Mouse (Mus musculus) gastrocnemius, postnatal 10 days (tissue): ENCODE measurements around the gene Vat1. TPM values are rescaled to one million over a fixed set of nuclear protein-coding genes. Genes with fewer than 3 reads are reported as not detected.
"Not testable (repeated sequence)": the region's sequence is repeated elsewhere in the genome, so short reads cannot be mapped to it uniquely, and the experiment has no call there.

Experiments used
- DNase-seq: peaks from one replicate; pipeline ENCODE4 v3.0.0; 2021; ENCODE audit warnings: mixed read lengths
- long read RNA-seq, 2 experiments: library from polyadenylated mRNA; stranded (forward); transcript quantifications; one replicate each; pipeline ENCODE4 v2.0.0; 2021
- total RNA-seq, 2 experiments: library from RNA; stranded (reverse); gene quantifications; 2 replicates each; pipeline ENCODE4 v1.2.3; 2021

Vat1 gene
- 10 to 100 TPM; 39.4 to 50.2 TPM for total RNA-seq
- long read RNA-seq, experiment 1, transcript Vat1-201 (6 exons, 2,766 nt) = major isoform, 8 of 12 reads
- long read RNA-seq, experiment 1, partial matches to known transcripts = 0 of 12 reads
- long read RNA-seq, experiment 1, other reads (novel, unspliced or antisense) = 4 of 12 reads
- long read RNA-seq, experiment 2, partial matches to known transcripts = 1 of 6 reads
- long read RNA-seq, experiment 2, other reads (novel, unspliced or antisense) = 3 of 6 reads

GRCm38 (mm10) chr11:101465869-101466551, at the start of gene Vat1:
TSS of gene Vat1 (minus strand) at chr11:101466230.
- DNase-seq = peak; percentile 76

GRCm38 (mm10) chr11:101507090-101507489, 41.1 kb upstream of the Vat1 start:
- no peak for DNase-seq

- DNase-seq = no peak
These were observed 40.3 kb upstream of the Vat1 start for GRCm38 (mm10) chr11:101506269-101506780.

- DNase-seq = no peak
These were observed 20.1 kb upstream of the Vat1 start for GRCm38 (mm10) chr11:101486126-101486525.

GRCm38 (mm10) chr11:101485509-101486028, 19.5 kb upstream of the Vat1 start:
- no peak for DNase-seq

- DNase-seq = no peak
These were observed 18.8 kb upstream of the Vat1 start for GRCm38 (mm10) chr11:101484814-101485213.

GRCm38 (mm10) chr11:101484245-101484644, 18.2 kb upstream of the Vat1 start:
- no peak for DNase-seq

- DNase-seq = no peak
These were observed 17.8 kb upstream of the Vat1 start for GRCm38 (mm10) chr11:101483804-101484203.

GRCm38 (mm10) chr11:101480912-101481311, 14.9 kb upstream of the Vat1 start:
- no peak for DNase-seq

GRCm38 (mm10) chr11:101479171-101479635, 13.2 kb upstream of the Vat1 start:
- no peak for DNase-seq

GRCm38 (mm10) chr11:101477552-101478211, 11.7 kb upstream of the Vat1 start:
- no peak for DNase-seq

GRCm38 (mm10) chr11:101477194-101477551, 11.1 kb upstream of the Vat1 start:
- DNase-seq = no peak

GRCm38 (mm10) chr11:101476361-101476760, 10.3 kb upstream of the Vat1 start:
- not testable (repeated sequence) for DNase-seq

- no peak for DNase-seq
These were observed 8.3 kb upstream of the Vat1 start for GRCm38 (mm10) chr11:101474298-101474697.

GRCm38 (mm10) chr11:101473686-101474085, 7.7 kb upstream of the Vat1 start:
- DNase-seq = not testable (repeated sequence)

- DNase-seq = no peak
These were observed 6.3 kb upstream of the Vat1 start for GRCm38 (mm10) chr11:101472336-101472735.

GRCm38 (mm10) chr11:101471926-101472325, 5.9 kb upstream of the Vat1 start:
- DNase-seq = no peak

- DNase-seq = no peak
These were observed 4.2 kb upstream of the Vat1 start for GRCm38 (mm10) chr11:101470206-101470605.

- DNase-seq = no peak
These were observed 3.1 kb upstream of the Vat1 start for GRCm38 (mm10) chr11:101469155-101469554.

GRCm38 (mm10) chr11:101468731-101469130, 2.7 kb upstream of the Vat1 start:
- no peak for DNase-seq

- DNase-seq = no peak
These were observed 2.2 kb upstream of the Vat1 start for GRCm38 (mm10) chr11:101468263-101468688.

GRCm38 (mm10) chr11:101467477-101468262, 1.6 kb upstream of the Vat1 start:
- DNase-seq = peak; percentile 72
